Mouse (Mus musculus): ENCODE results near the gene Bcl2l11.
"Not testable (repeated sequence)": the region's sequence is repeated elsewhere in the genome, so short reads cannot be mapped to it uniquely, and the experiment has no call there.

The Bcl2l11 gene

DNA sequence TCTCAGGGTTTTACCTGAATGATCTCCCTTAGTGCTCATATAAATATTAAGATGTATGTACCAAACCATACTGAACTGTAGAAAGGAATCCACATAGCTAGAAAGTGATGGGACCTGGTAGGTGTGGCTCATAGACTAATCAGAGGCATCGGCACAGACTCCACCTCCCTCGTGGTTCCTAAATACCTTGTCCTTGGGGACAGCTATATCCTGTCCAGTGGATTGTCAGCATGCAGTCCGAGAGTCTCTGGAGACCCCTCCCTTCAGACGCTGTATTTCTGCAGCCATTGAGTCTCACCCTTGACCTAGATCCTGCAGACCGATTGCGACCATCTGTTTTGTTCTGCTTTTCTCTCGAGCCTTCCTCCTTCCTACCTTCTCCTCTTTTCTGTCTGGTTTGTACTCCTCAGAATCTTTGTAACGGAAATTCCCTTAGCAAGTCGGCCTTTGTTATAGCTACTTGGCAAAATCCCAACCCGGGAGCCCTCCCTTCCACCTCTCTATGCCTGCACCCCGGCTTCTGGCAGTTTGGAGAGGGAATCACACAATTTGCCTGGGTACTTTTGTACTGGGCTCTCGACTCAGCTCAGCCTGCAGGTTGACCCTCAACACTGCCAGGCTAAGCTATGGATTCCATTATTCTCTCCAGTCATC is 50.7 kb downstream of the Bcl2l11 start:
- DNase-seq = no peak

DNA sequence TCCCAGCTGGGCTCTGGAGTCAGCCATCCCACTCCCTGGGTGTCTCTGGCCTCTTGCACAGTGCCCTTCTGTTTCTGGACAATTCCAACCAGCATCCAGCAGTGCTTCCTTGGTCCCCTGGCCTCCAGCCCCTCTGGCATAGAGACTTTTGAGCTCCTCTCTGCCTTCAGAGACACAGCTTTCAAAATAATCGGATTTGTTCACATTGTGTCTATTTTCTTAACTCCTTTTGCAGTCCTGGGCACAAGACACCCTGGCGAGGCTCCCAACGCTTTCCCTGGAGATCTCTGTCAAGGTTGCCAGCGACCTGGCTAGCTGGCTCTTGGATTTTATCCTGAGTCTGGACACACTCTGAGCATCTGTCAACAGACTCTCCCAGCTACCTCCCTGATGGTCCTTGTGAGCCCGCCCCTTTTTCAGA is 51.4 kb downstream of the Bcl2l11 start:
- DNase-seq = peak; percentile 34 to 44

GRCm38 (mm10) chr2:128179126-128179807 is 53.4 kb downstream of the Bcl2l11 start:
- DNase-seq = no peak

GRCm38 (mm10) chr2:128179808-128180379 is 54.1 kb downstream of the Bcl2l11 start:
- DNase-seq = no peak

- DNase-seq = not testable (repeated sequence)
These were observed 56.3 kb downstream of the Bcl2l11 start for GRCm38 (mm10) chr2:128182181-128182580.

GRCm38 (mm10) chr2:128182751-128183150 is 56.9 kb downstream of the Bcl2l11 start:
- DNase-seq = no peak

DNA sequence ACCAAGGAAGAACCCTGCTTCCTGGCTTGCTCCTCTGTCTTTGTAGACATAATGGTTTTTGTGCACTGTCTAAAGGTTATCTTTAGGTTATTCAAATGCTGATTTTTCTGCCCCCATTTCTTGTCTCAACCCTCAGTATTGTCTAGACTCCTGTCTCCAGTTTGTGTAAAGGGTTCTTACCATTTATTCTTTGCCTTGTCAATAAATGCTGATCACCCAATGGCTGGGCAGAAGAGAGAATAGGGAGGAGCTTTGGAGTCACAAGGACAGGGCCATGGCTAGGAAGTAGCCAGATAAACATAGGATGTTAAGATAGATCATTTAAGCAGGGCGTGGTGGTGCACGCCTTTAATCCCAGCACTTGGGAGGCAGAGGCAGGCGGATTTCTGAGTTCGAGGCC is 57.9 kb downstream of the Bcl2l11 start:
- no peak for DNase-seq

- no peak for DNase-seq
These were observed 60.1 kb downstream of the Bcl2l11 start for GRCm38 (mm10) chr2:128185942-128186341.

DNA sequence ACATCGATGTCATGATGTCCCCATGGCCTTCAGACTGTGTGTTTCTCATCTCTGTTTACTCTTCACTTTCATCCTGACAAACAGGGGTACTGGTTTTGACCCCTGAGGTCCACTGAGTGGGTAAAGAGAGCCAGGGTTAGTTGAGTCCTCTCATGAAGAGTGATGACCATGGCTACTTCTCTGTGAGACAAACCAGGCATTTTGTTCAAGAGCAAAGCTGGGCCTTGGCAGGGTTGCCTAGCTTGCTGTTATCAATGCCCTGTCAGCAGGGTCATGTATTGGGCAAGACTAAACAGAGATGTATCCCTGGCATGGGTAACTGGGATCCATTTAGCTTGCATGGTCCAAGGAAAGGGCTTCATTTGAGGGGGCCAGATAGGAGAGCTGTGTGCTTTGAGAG is 61.4 kb downstream of the Bcl2l11 start:
- no peak for DNase-seq

DNA sequence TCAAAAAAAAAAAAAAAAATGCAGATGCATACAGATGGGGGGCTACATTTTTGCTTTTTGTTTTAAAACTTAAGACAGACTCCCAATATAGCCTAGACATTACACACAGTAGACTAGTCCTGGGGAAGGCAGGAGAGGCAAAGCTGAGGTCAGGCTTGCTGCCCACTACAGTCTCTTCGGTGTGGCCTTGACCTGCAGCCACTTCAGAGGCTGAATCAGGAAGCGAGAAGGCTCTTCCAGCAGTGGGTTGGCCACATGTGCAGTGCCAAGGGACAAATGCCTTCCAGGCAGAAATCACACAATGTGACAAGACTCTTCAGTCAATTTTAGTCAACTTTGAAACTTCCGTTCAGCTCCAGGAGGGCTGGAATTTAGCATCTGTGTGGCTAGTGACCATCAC is 62.6 kb downstream of the Bcl2l11 start:
- no peak for DNase-seq

- no peak for DNase-seq
These were observed 63.9 kb downstream of the Bcl2l11 start for GRCm38 (mm10) chr2:128189691-128190090.

- DNase-seq = no peak
These were observed 64.4 kb downstream of the Bcl2l11 start for GRCm38 (mm10) chr2:128190196-128190595.

GRCm38 (mm10) chr2:128193411-128193810 is 67.6 kb downstream of the Bcl2l11 start:
- DNase-seq = no peak

DNA sequence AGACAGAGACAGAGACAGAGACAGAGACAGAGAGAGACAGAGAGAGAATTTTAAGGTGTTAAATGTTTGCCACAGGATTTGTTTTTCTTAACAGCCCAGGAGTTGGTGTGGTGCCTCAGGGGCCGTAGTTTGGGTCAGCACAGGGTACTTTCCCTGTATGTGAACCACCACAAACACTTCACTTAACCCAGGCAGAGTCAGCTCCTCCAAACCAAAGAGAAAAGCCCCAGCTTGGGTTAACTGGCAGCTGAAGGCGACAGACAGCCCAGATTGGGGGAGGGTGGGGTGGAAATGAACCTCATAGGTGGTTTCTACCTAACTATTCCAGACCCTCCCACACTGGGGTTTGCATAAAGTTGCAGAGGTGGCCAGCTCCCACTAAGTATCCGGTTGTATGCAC is 71.5 kb downstream of the Bcl2l11 start:
- no peak for DNase-seq

- DNase-seq = no peak
These were observed 77.3 kb downstream of the Bcl2l11 start for GRCm38 (mm10) chr2:128203147-128203546.

DNA sequence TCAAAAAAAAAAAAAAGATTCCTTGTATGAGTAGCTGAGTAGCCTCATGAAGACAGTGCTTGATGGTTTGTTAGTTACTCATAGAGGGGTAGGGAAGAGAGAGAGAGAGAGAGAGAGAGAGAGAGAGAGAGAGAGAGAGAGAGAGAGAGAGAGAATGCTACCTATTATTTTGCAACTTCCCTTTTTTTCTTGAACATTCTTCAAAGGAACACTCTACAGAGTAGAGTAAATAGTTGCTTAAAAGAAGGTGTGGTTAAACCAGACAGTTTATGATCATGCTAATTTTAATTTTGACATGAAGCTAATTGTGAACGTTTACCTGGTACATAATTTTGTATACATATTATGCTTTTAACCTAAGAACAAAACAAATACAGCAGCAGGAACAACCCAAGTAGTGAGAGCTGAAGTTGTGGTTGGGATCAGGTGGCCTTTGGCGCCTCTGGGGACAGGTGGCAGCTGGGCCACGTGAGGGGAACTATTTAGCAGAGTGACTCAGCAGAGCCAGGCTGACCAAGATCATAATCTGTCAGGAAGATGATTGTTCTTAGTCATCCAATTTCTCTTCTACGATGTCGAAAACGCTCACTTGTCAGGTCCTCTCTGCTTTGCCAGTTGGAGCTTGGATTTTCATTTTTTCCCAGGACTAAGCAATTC is 78.0 kb downstream of the Bcl2l11 start:
- no peak for DNase-seq

DNA sequence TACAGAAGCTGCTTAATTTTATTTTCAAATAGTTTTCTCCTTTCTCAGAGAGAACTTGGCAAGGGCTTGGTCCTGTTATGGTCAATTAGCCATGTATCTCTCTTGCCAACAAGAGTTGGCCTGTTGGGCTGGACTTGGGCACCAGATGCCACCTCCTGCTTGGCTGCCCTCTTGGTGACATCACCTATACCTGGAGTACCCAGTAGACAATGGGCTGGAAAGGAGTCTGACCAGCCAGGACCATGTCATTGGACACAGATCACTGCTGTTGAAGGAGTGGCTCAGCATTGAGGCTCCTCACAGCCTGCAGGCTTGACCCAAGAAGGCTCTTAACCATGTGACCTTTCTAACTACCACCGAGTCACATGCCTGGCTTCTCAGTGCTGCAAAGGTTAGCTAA is 82.7 kb downstream of the Bcl2l11 start:
- DNase-seq = peak; percentile 24

- DNase-seq = no peak
These were observed 84.0 kb downstream of the Bcl2l11 start for GRCm38 (mm10) chr2:128209841-128210329.

GRCm38 (mm10) chr2:128210376-128210775 is 84.5 kb downstream of the Bcl2l11 start:
- DNase-seq = no peak

- DNase-seq = no peak
These were observed 85.4 kb downstream of the Bcl2l11 start for GRCm38 (mm10) chr2:128211022-128211880.

DNA sequence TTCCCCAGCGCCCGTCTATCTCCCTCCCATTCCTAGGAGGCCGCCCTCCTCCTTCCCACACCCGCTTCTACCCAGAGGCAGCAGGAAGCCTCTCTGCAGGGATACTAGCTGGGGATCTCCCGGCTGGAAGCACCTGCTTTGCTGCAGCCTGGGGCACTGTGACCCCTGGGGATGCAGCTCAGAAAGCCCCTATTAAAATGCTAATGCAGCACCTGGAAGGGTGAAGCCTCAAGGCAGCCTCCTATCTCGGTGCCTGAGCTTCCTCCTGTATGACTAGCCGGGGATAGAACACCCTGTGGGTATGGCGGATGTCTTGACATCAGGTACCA is 86.0 kb downstream of the Bcl2l11 start:
- DNase-seq = no peak
